Mouse (Mus musculus): ENCODE data around the gene C77080. TPM values are rescaled to one million over a fixed set of nuclear protein-coding genes. Genes with fewer than 3 reads are reported as not detected.

C77080 gene
- polyA plus RNA-seq, 1 experiment from 2014 or later: 4.4 TPM

GRCm38 (mm10) chr4:129247381-129248242 lies 13.6 kb downstream of the C77080 start:
- ATAC-seq (ENCODE audit: low FRiP score): no peak
- Histone ChIP-seq H3K4me1 (peaks cover 48% of the 10 kb centered on the region), H3K4me3 (replicated peaks) (peak overlapping the region; percentile 52), H3K27ac (no peak overlapping the region), H3K4me2 (peak overlapping the region; percentile 93), H3K36me3 (replicated peaks) (no peaks in the 10 kb centered on the region), H3K27me3 (peaks cover 78% of the 10 kb centered on the region), H3K9me3 (no peaks in the 10 kb centered on the region), H3K9ac (peak overlapping the region; percentile 64)
- WGBS: 8% methylated on average over 24 of the region's 24 CpGs

DNA sequence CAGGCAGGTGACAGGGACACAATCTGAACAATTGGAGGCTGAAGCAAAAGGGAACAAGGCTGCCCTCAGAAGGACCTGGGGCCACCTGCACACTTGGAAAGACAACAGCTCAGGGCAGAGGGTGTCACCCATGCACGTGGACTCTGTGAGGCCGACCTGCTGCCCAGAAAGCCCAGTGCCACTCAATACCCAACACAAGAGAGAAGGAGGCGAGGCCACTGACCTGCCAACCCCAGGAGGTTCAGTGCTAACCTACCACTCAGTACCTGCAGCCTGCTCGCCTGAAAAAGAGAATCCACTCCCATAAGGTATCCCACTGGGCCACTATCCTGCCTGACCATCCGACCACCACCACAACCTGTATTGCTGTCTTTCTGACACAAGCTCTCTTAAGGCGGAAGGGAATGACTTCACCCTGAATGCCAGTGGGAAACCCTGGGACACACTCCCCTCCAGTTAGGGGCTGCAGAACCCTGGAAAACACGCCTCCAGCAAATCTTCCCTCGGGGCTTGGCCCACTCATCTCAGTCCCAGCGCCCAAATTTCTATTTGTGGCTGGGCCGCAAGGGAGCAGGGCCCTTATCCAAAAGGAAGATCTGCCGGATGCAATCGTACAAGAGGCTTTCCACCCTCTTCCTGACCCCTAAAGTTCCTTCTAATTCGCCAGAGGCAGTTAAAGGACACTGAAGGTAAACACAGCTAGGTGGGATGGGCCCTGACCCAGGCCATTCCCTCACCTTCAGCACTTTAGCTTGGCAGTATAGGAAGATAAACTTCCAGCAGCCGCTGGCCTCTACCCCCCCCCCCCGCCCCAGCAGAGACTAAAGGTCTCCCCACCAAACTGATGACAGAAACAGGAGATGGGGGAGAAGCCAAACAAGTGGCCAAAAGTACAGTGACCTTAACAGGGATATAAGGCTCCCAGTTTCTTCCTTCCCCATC lies 14.6 kb downstream of the C77080 start:
- peaks cover 73% of the 10 kb centered on the region for H3K27me3 ChIP-seq
- H3K4me3 ChIP-seq (replicated peaks): no peak overlapping the region
- ATAC-seq (ENCODE audit: low FRiP score): no peak
- no peak overlapping the region for H3K4me2 ChIP-seq
- H3K9me3 ChIP-seq: no peaks in the 10 kb centered on the region
- WGBS: 39% methylated on average over 15 of the region's 15 CpGs
- H3K36me3 ChIP-seq (replicated peaks): no peaks in the 10 kb centered on the region
- peaks cover 53% of the 10 kb centered on the region for H3K4me1 ChIP-seq
- H3K9ac ChIP-seq: no peak overlapping the region
- H3K27ac ChIP-seq: no peak overlapping the region

DNA sequence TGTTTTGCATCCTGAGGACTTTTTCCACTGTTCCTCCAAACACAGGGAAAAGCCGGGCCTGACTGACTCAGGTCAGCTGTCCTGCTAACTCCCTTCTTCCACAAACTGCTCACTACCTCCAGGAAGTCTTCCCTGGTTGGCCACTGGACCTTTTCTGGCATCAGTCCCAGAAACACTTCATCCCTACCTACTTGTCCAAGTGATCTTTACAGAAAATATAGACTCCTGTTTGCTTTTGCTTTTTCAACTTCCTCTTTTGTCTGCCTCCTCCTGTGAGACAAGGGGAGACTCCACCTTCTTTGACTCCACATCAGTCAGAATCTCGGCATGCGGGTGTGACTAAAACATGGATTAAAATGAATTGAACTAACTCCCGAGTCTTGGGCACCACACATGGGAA lies 16.4 kb downstream of the C77080 start:
- no peak overlapping the region for H3K27ac ChIP-seq
- H3K4me3 ChIP-seq (replicated peaks): no peak overlapping the region
- H3K4me2 ChIP-seq: no peak overlapping the region
- 66% methylated on average over 4 of the region's 4 CpGs for WGBS
- peaks cover 40% of the 10 kb centered on the region for H3K4me1 ChIP-seq
- no peak overlapping the region for H3K9ac ChIP-seq
- no peak for ATAC-seq (ENCODE audit: low FRiP score)
- H3K9me3 ChIP-seq: no peaks in the 10 kb centered on the region
- H3K27me3 ChIP-seq: peaks cover 69% of the 10 kb centered on the region
- no peaks in the 10 kb centered on the region for H3K36me3 ChIP-seq (replicated peaks)

- Histone ChIP-seq H3K36me3 (replicated peaks) (no peaks in the 10 kb centered on the region), H3K4me2 (peak overlapping the region; percentile 17; the same call in 1 of the 2 replicates), H3K4me1 (peaks cover 43% of the 10 kb centered on the region), H3K27me3 (peaks cover 49% of the 10 kb centered on the region), H3K9me3 (no peaks in the 10 kb centered on the region), H3K9ac (no peak overlapping the region), H3K27ac (no peak overlapping the region), H3K4me3 (replicated peaks) (no peak overlapping the region)
- WGBS: 18% methylated on average over 4 of the region's 4 CpGs
- no peak for ATAC-seq (ENCODE audit: low FRiP score)
Observed at GRCm38 (mm10) chr4:129242761-129243160, 18.4 kb downstream of the C77080 start.

DNA sequence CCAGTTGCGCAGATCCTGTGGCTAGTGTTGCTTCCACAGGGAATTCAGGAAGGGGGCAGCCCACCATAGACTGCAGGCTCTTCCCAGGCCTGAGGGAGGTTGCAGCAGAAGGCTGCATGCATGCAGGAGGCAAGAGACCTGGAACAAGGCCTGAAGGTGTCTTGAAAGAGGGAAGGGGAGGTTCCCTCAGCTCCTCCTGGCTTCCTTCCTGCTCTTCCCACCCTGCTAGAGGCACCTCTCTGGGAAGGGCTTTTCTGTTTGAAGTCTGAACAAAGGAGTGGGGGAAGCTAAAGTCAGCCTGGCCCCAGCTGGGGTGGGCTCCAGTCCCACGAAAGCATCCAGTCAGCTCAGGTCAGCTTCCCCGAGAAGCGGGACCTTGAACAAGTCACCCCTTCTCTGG lies 18.9 kb downstream of the C77080 start:
- ATAC-seq (ENCODE audit: low FRiP score): no peak
- WGBS: 33% methylated on average over 4 of the region's 4 CpGs
- Histone ChIP-seq H3K9ac (peak overlapping the region; percentile 25), H3K4me2 (peak overlapping the region; percentile 17), H3K4me1 (peaks cover 45% of the 10 kb centered on the region), H3K27ac (peak overlapping the region; percentile 59), H3K36me3 (replicated peaks) (no peaks in the 10 kb centered on the region), H3K27me3 (peaks cover 46% of the 10 kb centered on the region), H3K9me3 (no peaks in the 10 kb centered on the region), H3K4me3 (replicated peaks) (no peak overlapping the region)

DNA sequence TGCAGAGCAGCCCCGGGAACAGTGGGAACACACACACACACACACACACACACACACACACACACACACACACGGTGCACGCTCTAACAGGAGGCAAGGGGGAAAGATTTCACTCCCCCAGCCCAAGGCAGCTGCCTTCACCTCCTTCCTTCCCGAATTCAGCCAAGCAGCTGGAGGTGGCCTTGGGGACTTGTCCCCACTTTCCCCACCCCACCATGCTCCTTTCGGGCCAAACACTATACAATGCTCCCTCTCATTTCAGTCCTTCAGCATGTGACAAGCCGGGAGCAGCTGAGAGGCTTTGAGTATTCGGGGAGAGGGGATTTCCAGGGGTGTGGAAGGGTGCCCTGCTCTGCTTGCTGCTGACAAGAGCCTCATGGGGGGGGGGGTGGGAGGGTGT lies 19.3 kb downstream of the C77080 start:
- Histone ChIP-seq H3K36me3 (replicated peaks) (no peaks in the 10 kb centered on the region), H3K4me3 (replicated peaks) (no peak overlapping the region), H3K9me3 (no peaks in the 10 kb centered on the region), H3K4me1 (peaks cover 50% of the 10 kb centered on the region), H3K27me3 (peaks cover 46% of the 10 kb centered on the region), H3K9ac (peak overlapping the region; percentile 25; the same call in 1 of the 2 replicates), H3K27ac (peak overlapping the region; percentile 59; the same call in 1 of the 2 replicates), H3K4me2 (peak overlapping the region; percentile 17; the same call in 1 of the 2 replicates)
- ATAC-seq (ENCODE audit: low FRiP score): no peak
- WGBS: 12% methylated on average over 6 of the region's 7 CpGs

DNA sequence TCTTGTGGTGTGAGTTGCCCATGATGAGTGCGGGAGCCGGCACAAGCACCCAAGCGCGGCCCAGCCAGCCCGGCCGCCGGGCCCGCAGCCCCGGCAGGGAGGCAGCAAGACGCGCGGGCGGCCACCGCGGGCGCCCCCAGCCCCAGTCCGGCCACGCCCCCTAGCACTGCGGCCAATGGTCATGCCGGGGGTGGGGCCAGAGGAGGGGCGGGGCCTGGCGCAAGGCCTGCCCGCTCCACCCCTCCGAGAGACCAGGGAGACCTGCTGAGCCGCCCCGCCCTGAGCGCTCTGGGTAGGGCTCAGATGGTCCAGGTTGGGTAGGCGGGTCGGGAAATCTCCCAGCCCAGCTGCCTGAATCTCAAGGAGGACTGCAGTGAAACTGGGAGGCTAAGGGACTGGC lies 22.1 kb downstream of the C77080 start:
- Histone ChIP-seq H3K4me3 (replicated peaks) (peak overlapping the region; percentile 82), H3K9ac (peak overlapping the region; percentile 79), H3K27me3 (peaks cover 20% of the 10 kb centered on the region), H3K4me1 (peaks cover 49% of the 10 kb centered on the region), H3K4me2 (peak overlapping the region; percentile 95), H3K9me3 (no peaks in the 10 kb centered on the region), H3K27ac (no peak overlapping the region), H3K36me3 (replicated peaks) (no peaks in the 10 kb centered on the region)
- peak; percentile 91 for ATAC-seq (ENCODE audit: low FRiP score)
- WGBS: 0% methylated on average over 21 of the region's 29 CpGs

DNA sequence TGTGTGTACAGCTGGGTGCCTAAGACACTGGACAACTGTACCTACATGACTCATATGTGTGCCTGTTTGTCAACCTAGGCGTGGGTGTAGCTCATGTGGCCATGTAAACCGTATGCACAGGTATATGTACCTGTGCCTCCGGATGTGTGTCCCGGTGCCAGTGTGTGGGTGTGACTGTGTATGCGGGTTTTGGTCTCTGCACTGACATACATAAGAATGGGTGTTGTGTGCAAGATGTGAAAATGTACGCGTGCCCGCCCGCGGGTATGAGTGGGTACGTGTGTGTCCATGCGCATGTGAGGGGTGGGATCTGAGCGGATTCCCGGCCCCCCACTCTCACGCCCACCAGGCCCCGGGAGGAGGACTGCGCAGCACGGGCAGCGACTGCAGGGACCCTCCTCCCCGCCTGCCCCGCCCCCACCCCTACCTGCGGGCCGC lies 22.6 kb downstream of the C77080 start:
- Histone ChIP-seq H3K4me3 (replicated peaks) (peak overlapping the region; percentile 82), H3K4me2 (peak overlapping the region; percentile 95), H3K4me1 (peaks cover 49% of the 10 kb centered on the region), H3K27me3 (peaks cover 20% of the 10 kb centered on the region), H3K9ac (peak overlapping the region; percentile 79), H3K27ac (no peak overlapping the region), H3K36me3 (replicated peaks) (no peaks in the 10 kb centered on the region), H3K9me3 (no peaks in the 10 kb centered on the region)
- WGBS: 0% methylated on average over 23 of the region's 23 CpGs
- peak; percentile 61 for ATAC-seq (ENCODE audit: low FRiP score)

DNA sequence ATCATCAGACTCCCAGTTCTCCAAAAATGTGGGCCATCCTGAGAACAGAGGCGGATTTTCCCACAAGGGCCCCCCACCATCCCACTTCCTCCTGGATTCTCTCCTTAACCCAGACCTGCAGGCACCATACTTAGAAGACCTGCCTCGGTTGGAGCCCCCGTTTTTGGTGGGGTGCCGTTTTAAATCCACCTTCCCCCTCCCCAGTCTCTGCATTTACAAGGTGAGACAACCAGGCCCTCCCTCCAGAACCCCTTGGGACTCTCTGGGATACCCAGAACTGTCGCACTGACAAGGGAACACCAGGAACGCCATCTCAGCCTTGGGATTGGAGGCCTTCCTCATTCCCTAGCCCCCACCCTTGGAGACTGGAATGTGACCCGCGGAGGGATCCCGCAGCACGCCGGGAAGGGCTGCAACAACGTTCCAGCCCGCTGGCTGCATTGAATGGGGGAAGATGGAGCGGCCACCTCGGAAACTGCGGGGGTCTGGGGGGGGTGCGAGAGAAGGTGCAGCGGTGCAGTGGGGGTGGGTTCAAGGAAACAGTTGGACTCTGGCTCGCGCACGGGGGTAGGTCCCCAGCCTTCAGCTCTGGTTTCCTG lies 23.3 kb downstream of the C77080 start:
- H3K36me3 ChIP-seq (replicated peaks): no peaks in the 10 kb centered on the region
- H3K4me2 ChIP-seq: peak overlapping the region; percentile 95
- peak overlapping the region; percentile 79 for H3K9ac ChIP-seq
- 5% methylated on average over 21 of the region's 21 CpGs for WGBS
- no peak for ATAC-seq (ENCODE audit: low FRiP score)
- H3K4me1 ChIP-seq: peaks cover 49% of the 10 kb centered on the region
- H3K27ac ChIP-seq: no peak overlapping the region
- H3K9me3 ChIP-seq: no peaks in the 10 kb centered on the region
- peaks cover 20% of the 10 kb centered on the region for H3K27me3 ChIP-seq
- peak overlapping the region; percentile 82 for H3K4me3 ChIP-seq (replicated peaks)

DNA sequence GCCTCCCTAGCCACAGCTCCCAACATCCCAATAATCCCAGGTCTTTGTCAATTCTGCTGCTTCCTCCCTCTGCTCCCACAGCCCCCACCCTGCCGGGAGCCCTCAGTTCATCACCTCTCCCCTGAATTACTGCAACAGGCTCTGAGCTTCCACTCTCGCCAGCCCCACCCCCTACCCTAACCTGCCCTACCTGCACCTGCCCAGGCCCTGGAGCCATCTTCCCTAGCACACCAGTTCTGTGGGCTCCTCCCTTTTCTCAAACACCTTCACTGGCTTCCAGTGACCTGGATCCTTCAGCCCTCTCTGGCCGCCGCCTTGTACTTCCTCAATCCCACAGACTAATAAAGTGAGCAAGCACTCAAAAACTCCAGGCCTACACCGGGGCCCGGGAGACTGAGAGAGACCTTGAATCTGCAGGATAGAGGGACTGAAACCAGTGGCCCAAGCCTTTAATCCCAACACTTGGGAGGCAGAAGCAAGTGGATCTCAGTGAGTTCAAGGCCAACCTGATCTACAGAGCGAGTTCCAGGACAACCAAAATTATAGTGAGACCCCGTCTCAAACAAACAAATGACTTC lies 24.9 kb downstream of the C77080 start:
- no peak overlapping the region for H3K4me3 ChIP-seq (replicated peaks)
- peaks cover 19% of the 10 kb centered on the region for H3K27me3 ChIP-seq
- H3K9me3 ChIP-seq: no peaks in the 10 kb centered on the region
- no peak for ATAC-seq (ENCODE audit: low FRiP score)
- 82% methylated on average over 8 of the region's 8 CpGs for WGBS
- no peak overlapping the region for H3K27ac ChIP-seq
- H3K36me3 ChIP-seq (replicated peaks): no peaks in the 10 kb centered on the region
- H3K9ac ChIP-seq: no peak overlapping the region
- peaks cover 41% of the 10 kb centered on the region for H3K4me1 ChIP-seq
- H3K4me2 ChIP-seq: no peak overlapping the region

DNA sequence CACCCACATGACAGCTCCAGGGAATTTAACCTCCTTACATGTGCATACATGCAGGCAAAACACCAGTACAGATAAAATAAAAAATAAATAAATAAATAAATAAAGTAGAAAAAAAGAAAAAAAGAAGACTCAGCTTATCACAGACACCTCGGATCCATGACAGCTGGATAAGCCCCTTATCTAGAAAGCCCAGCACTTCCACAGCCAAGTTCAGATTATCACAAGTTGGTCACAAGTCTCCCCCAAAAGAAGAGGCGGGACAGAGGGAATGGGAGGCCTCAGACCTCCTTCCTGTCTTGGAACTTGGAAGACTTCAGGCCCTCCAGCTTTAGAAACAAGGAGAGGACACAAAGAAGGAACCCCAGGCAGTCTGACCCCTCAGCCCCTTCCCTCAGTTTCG lies 26.1 kb downstream of the C77080 start:
- Histone ChIP-seq H3K4me2 (no peak overlapping the region), H3K27ac (no peak overlapping the region), H3K9me3 (no peaks in the 10 kb centered on the region), H3K4me3 (replicated peaks) (no peak overlapping the region), H3K4me1 (peaks cover 41% of the 10 kb centered on the region), H3K27me3 (peaks cover 7% of the 10 kb centered on the region; the same call in 1 of the 2 replicates), H3K9ac (no peak overlapping the region), H3K36me3 (replicated peaks) (no peaks in the 10 kb centered on the region)
- ATAC-seq (ENCODE audit: low FRiP score): no peak
- 78% methylated on average over 3 of the region's 3 CpGs for WGBS

Measured in forebrain, embryonic 12.5 days (tissue).